Mouse (Mus musculus): ENCODE data around the gene Map4.
"Not testable (repeated sequence)": the region's sequence is repeated elsewhere in the genome, so short reads cannot be mapped to it uniquely, and the experiment has no call there.

Gene Map4

DNA sequence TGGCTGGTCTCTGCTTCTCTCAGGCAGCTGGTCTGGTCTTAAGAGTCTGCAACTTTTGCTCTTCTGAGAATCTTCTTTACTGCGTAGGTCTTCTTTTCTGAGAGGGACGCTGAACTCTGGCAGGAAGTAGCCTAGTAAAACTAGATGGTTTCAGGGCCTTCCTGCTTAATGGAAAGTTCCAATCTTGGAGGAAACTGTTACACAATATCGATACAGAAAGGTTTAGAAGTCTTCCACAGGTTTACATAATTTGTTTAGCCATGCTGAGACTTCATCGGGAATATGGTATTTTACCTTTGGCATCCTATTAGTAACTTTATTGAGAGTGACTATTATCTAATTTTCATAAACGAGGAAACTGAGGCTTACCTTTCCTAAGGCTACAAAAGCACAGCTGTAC lies 1.2 kb upstream of the Map4 start:
- no peak for DNase-seq

DNA sequence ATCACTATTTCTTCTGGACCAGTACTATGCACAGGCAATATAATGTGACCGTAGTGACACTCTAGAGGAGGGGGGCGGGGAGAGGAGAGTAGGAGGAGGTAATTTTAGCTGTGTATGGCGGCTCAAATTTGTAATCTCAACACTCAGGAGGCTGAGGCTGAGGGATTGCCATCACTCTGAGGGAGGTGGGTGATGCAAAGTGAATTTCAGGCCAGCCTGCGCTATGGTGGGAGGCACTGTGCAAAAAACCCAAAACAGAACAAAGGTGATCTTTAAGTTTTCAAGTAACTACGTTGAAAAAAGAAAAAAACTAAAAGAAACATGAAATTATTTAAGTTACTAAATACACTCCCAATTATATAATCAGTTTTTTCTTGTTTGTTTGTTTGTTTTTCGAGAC lies 508 bp upstream of the Map4 start:
- no peak for DNase-seq

DNA sequence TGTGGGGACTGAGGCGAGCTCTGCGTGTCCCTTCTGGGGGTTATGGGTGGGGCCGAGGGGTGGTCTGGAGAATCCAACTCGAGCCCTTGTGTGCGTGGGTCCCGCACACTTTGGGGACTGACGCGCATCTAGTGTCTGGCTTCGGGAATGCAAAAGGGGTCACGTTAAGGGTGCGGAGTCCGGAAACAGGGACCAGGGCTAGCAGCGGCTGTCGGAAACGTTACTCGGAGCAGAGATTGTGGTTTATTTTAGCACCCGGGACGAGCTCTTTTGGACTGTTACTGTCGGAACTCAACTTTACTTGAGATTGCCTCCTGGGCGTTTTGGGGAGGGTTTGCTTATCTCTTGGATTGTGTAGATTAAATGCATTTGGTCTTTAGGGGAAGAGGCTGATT lies 1.1 kb downstream of the Map4 start:
- DNase-seq, result peak; percentile 14

DNA sequence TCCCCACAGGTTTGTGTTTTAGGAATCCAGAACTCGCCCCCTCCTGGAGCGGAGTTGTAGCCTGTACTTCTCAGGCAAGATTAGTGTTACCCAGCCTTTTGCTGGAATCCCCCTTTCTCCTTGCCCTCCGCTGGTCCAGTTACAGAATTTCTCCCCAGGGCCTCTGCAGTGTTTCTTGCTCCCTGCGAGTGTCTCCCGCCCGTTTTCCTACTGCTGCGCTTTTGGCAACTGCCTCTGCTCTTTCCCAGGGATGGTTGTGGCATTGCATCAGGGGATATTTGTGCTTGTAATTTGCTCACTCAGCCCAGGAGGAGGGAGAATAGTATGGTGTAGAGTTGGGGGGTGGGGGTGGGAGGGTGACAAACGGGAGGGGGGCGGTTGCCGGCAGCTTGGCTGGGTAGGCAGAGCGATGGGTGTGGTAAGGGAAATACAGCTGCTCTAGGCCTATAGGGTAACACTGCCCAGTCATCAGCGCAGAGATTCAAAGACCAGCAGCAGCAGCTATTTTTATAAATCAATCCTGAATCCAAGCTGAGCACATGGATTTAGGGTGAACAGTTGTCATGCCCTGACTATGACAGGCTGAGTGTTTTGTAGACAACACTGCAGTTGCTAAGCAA lies 1.6 kb downstream of the Map4 start:
- DNase-seq, result peak; percentile 56

DNA sequence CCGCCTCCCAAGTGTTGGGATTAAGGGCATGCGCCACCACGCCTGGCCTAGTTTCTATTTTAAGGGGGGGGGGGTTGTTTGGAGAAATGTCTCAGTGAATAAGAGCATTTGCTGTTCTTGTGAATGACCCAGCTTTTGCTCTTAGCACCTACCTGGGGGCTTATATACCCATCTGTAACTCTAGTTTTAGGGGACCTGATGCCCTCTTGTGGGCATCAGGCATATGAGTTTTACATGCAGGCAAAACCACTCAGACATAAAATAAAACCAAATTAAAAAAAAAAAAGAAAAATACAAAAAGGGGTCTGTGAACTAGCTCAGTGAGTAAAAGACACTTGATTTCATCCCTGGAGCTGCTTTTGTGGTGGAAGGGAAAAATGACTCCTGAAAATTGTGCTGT lies 8.1 kb downstream of the Map4 start:
- DNase-seq, result no peak

DNA sequence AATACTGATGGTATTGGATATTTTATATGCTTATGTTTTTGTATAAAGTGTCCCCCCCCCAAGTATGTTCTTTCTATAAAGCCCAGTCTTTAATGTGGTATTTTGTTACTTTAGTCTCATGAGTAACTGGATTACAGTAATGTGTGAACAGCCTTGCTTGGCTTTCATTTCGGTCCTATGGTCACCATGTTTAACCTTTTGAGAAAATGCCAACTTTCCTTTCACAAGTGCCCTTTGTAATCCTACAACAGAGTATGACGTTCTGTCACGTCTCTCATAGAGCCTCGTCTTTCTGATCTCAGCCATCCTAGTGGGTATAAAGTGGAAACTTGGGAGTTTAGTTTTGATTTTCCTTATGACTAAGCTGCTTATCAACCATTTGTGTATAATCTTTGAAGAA lies 11.5 kb downstream of the Map4 start:
- no peak for DNase-seq

DNA sequence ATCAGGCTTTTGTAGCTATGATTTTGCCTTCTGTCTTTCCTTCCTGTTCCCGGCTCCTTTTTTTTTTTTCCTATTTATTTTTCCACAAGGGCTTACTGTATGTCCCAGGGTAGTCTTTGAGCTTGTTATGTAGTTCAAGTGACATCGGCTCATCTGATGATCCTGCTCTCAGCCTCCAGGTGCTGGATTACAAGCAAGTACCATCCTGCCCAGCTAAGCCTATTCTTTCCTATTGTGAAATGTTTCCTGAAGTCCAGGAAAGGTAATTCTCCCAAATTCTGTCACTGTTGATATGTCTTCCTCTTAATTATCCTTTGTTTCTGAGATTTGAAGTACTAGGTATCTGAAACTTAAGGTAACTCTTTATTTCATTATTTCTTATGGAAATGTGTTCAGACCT lies 13.5 kb downstream of the Map4 start:
- DNase-seq, result no peak

DNA sequence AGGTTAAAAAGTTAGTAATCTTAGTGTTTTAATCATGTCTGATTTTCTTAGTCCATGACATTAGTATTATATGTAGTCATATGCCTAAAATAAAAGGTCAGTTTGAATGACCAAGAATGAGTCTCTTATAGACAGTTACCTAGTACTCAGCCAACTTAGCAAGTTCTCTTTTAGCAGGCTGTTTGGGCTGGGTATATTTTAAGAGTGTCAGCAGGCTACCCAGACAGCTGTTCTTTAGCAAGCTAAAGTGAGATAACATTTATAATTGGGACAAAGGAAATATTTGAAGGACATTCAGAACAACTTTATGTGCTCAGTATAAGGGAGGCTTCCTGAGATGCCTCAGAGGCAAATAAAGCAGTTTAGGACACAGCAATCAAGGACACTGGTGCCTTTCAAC lies 17.3 kb downstream of the Map4 start:
- DNase-seq, result no peak

DNA sequence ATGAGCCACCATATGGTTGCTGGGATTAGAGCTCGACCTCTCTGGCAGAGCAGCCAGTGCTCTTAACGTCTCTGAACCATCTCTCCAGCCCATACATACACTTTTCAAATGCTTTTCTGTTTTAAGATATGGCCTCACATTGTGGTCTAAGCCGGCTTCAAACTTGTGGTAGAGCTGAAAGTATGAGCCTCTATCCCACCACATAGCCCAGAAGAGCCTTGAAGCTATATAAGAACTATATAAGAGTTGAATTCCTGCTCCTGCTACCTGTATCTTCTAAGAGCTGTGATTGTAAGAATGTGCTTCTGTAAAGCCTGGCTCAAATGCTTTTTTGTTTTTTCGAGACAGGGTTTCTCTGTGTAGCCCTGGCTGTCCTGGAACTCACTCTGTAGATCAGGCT lies 18.5 kb downstream of the Map4 start:
- DNase-seq, result no peak

DNA sequence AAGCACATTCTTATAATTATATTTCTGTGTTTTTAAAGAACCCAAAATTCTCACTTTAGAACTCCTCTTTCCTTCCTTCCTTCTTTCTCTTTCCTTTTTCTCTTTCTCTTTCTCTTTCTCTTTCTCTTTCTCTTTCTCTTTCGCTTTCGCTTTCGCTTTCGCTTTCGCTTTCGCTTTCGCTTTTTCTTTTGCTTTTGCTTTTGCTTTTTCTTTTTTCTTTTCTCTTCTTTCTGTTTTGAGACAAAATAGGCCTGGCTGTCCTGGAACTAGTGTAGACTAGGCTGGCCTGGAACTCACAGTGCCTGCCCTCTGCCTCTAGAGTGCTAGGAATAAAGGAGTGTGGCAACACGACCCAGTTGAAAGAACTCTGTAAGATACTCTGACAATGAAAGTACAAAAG lies 22.3 kb downstream of the Map4 start:
- no peak for DNase-seq

DNA sequence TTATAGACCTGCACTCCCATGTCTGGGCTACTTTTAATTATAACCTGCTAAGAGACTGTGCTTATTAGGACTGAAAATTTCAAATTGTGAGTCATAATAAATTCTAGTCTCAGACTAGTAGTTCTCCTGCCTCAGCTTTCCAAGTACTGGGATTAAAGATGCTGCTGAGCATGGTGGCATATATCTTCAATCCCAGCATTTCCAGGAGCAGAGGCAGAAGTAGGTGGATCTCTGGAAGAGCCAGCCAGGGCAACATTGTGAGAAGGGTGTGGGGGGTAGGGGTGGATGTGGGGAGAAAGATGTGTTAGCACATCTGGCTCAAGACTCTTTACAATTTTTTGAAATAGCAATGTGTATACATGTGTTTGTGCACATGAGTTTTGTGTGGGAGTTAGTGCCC lies 23.4 kb downstream of the Map4 start:
- no peak for DNase-seq

DNA sequence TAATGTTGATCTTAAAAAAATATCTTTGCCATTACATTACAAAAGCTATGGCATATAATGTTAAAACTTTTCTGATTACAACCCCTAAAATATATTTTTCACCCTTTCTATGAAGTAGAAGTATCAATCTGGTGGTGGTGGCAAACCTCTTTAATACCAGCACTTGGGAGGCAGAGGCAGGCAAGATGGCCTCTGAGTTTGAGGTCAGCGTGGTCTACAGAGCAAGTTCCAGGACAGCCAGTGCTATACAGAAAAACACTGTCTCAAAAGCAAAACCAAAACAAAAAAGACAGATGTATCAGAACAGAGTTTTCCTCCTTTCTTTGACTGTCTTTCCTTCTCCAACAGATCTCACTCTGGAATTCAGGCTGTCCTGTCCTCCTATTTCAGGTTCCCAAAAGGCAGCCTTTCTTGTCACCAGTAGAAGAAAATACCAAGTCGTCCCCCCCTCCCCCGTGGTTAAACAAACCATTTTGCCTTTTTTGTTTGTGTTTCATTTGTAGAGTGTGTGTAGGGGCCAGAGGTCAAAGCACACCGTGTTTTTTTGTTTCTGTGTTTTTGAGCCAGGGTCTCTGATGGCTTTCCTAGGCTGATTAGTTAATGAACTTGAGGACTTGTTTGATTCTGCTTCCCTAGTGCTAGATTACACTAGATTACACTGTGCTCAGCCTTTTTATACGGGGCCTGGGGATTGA lies 28.3 kb downstream of the Map4 start:
- DNase-seq, result no peak

DNA sequence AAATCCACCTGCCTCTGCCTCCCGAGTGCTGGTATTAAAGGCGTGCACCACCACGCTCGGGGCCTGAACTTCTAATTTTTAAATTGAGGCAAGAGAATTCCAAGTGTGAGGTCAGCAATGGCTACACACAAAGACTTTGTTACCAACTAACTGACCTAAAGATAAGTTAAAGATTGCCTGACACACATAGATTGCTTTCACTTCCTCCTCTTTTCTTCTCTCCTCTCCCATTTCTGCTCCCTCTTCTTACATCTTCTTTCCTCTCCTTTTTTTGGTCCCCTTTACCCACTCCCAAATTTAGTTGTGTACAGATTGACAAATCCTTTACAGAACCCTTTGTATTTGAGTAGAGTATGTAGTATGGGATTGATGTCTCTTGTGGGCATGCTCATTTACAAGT lies 29.3 kb downstream of the Map4 start:
- DNase-seq, result no peak

DNA sequence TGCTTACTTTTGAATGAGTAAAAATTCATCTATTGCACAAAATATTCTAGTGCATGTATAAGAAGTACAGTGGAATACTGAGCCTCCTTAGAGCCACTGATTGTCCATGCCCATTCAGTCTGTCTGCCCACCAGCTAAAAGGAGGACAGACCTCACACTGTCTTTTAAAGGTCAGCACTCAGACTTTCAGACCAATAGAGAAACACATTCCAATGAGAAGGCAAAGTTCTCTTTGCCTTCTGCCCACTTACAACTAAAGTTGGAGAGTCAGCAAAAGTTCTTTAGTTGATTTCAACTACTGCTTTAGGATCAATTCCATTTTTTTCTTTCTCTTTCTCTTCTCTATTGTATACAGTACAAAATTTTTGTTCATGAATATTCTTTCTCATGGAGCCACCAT lies 33.5 kb downstream of the Map4 start:
- DNase-seq, result no peak

DNA sequence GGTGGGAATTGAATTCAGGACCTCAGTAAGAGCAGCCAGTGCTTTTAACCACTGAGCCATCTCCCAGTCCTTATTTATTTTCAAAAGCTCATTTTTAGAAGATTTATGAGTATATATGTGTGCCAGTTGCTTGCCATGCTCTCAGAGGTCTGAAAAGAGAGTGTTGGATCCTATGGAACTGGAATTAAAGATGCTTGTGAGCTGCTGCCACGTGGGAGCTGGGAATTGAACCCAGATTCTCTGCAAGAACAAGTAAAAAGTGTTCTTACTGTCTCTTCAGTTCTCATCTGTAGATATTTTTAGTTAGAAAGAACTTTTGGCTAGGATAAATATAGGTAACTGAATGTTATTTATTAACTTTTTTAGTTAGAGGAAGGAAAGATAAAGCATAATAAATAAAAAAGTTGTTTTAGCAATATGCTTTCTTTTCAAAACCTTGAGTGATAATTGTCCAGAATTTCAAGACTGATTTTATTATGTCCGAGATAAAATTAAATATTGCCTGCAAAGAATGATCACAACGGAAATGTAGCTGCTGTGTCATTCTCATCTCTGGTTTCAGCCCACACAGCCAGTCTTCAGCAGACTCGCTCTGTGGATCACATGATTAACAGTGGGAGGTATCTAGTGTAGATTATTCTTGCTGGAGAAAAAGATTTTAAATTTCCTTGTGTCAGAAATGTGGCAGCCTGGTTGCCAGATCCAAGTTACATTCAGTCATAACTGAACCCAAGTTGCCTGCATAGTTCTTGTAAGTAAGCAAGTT lies 37.3 kb downstream of the Map4 start:
- DNase-seq, result peak; percentile 45

DNA sequence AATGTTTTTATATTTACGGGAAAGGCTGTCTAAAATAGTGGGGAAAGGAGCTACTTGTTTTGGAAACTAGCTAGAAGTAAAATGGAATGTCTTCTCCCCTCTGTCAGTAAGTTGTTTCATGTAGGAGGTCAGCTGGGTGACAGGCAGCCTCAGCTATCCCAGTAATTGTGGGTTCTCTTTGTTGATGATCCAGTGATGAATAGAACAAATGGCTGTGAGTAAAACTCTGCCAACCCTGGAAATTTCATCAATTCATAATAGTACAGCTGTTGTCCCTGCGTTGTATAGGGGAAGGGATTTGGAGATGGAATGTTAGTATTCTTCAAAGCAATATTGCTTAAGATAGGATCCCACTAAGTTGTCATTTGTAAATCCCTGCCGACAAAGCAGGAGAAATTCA lies 37.9 kb downstream of the Map4 start:
- DNase-seq, result no peak

DNA sequence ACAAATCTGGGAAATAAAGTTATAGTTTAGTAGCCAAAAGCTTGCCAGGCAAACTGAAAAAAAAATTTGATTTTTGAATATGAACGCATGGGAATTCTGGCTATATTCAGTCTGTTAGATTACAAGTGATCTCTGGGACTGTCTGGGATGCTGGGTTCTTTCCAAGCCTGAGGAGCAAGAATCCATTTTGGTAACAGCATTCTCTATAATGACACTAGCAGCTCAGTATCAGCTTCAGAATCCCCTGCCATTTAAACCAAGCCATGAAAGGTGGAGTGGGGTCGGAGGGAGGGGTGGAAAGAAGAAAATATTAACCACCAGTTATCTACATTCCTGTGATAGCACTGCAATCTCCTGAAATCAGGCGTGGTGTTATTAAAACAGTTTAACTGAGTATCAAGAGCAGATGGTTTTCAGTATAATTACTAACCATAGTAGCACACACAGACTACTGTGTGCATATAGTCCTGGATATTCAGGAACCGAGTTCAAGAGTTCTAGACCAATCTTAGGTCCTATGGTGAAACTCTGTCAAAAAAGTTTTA lies 38.6 kb downstream of the Map4 start:
- DNase-seq, result no peak

DNA sequence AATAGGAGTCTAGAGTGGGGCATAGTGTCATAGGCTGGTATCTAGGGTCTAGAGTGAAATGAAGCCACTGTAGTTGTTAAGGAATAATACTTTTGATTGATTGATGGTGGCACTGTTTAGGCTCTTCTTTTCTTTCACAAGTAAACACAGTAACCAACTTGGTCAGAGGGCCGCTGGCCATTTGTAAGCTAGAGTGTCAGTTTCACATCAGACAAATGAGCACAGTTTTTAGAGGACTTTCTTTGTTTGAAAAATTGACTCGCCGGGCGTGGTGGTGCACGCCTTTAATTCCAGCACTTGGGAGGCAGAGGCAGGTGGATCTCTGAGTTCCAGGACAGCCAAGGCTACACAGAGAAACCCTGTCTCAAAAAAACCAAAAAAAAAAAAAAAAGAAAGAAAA lies 40.5 kb downstream of the Map4 start:
- DNase-seq, result not testable (repeated sequence)

DNA sequence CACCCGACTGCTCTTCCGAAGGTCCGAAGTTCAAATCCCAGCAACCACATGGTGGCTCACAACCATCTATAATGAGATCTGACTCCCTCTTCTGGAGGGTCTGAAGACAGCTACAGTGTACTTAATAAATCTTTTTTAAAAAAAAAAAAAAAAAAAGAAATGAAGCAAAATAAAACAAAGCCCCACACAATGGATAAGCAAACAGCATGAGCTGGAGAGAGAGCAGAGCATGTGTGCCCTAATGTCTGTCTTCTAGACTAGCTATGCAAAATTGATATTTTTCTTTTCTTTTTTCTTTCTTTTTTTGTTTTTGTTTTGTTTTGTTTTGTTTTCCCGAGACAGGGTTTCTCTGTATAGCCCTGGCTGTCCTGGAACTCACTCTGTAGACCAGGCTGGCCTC lies 49.0 kb downstream of the Map4 start:
- not testable (repeated sequence) for DNase-seq

DNA sequence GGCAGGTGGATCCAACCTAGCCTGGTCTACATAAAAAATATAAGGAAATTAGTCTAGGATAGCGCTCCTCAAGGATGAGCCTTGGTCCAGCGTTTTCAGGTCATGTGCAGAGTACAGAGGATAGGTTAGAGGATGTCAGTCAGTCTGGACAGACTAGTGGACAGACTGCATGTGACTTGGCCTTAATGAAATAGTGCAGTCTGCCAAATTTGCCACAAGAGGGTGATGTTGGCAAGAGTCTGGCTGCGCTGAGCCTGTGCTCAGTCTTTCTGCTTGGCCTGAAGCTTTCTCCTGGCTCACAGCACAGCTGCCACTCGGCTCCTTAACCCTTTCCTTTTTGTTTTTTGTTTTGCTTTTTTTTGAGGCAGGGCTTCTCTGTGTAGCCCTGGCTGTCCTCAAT lies 54.2 kb downstream of the Map4 start:
- DNase-seq, result peak; percentile 74

DNA sequence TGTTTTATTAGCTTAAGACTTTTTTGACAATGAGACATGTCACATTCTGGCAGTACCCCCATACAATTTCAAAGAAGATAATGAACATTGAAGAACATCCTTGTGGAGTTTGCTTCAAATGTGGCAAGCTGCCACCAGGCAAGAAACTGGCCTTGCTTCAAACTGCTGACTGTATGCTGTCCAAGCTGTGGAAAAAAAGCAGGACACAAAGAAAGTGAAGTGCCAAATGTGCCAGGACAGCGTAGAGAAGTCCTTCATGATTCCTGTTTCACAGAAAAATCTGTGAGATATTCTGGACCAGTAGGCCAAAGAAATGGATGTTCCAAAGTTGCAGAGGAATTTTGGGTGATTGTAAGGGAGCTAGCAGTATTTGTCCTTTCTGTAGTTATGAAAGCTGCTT lies 57.8 kb downstream of the Map4 start:
- DNase-seq, result peak; percentile 34

DNA sequence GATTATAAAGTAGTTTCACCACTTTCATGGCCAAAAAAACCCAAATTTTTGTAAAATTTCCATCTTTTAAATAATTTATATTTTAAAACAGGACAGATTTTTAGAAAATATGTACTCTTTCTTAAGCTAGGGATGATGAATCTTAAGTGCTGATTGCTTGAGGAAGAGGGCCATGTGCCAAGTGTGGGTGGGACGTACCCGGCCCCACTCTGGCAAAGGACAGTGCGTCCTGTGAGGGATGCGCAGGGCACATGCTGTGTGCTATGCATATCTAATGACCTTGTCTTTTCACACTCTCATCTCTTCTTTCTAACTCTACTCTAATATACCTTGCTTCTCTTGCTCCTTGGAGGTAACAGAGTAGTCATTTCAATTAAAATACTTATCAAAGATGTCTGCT lies 66.2 kb downstream of the Map4 start:
- DNase-seq, result peak; percentile 40

DNA sequence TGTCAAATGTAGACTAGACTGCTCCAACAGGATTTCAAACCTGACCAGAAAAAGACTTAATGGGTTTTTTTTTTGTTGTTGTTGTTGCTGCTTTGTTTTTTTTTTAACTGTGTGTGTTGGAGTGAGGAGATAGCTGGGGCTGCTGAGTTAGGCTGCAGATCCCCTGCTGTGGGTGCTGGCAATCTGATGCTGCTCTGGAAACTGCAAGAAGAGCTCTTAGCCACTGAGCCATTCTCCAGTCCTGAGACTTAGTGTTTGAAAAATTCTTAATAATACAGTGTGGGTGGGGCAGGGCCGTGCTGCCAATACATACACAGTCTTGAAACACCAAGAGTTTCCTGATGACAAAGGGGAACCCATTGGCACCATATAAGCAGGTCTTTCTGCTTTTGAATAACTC lies 70.7 kb downstream of the Map4 start:
- DNase-seq, result no peak

DNA sequence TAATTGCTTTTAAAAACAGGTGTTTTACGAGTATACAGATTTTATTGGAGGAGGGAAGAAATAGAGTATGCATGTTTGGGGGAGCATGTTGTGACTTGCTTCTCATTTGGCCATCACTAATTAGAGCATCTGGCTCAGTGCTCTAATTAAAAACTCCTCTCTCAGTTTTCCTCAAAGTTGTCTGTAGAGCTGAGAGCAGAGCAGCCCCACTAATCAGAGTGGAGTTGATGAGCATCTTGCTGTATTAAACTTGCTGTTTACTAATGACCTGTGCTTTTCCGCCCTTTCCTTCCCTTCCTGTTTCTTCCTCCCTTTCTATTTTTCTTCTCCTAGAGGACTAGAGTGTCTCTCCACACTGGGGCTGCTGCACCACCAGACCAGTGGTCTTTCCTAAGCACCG lies 71.2 kb downstream of the Map4 start:
- no peak for DNase-seq

Measured in right cerebral cortex, adult 18-20 months (tissue).